Mouse (Mus musculus): ENCODE data around the gene Uvrag. TPM values are rescaled to one million over a fixed set of nuclear protein-coding genes. Genes with fewer than 3 reads are reported as not detected.
A peak's percentile ranks its signal among the peaks of the same experiment; 100 is the strongest.

Gene Uvrag
- polyA plus RNA-seq, 1 experiment from 2014 or later: 18.2 TPM

DNA sequence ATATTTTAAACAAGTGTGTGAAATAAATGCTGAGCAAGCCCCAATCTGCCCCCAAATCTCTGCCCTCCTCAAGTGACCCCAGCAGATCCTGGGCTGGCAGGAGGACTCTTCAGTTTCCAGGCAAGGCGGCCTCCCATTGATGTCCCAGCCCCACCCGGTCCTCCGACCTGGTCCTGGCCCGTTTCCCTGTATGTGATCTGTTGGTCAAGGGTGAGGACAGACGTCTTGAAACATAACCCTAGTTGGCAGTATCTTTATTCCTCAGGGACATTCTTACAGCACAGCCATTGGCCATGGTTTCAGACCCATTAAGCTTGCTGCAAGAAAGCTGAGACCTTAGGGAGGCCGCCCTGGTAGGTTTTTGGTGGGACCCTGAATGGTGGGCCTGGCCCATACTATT, 287.1 kb downstream of the Uvrag start:
- Histone ChIP-seq H3K4me1 (ENCODE audit: control insufficient read depth, insufficient read depth, low read length) (peaks cover 12% of the 10 kb centered on the region), H3K27me3 (replicated peaks; ENCODE audit: control insufficient read depth, insufficient read depth, low read length) (no peaks in the 10 kb centered on the region), H3K9me3 (ENCODE audit: control insufficient read depth, low read length) (no peaks in the 10 kb centered on the region), H3K4me2 (ENCODE audit: low read depth, low read length) (no peak overlapping the region), H3K36me3 (ENCODE audit: control insufficient read depth, insufficient read depth, low read length) (peaks cover 10% of the 10 kb centered on the region), H3K9ac (ENCODE audit: low read depth, low read length) (no peak overlapping the region), H3K4me3 (ENCODE audit: low read depth, low read length) (no peak overlapping the region), H3K27ac (replicated peaks; ENCODE audit: low read depth, low read length) (no peak overlapping the region)
- DNase-seq (ENCODE audit: low spot score) (no peak), ATAC-seq (ENCODE audit: low read depth) (no peak)
- 65% methylated on average over 6 of the region's 6 CpGs for WGBS

DNA sequence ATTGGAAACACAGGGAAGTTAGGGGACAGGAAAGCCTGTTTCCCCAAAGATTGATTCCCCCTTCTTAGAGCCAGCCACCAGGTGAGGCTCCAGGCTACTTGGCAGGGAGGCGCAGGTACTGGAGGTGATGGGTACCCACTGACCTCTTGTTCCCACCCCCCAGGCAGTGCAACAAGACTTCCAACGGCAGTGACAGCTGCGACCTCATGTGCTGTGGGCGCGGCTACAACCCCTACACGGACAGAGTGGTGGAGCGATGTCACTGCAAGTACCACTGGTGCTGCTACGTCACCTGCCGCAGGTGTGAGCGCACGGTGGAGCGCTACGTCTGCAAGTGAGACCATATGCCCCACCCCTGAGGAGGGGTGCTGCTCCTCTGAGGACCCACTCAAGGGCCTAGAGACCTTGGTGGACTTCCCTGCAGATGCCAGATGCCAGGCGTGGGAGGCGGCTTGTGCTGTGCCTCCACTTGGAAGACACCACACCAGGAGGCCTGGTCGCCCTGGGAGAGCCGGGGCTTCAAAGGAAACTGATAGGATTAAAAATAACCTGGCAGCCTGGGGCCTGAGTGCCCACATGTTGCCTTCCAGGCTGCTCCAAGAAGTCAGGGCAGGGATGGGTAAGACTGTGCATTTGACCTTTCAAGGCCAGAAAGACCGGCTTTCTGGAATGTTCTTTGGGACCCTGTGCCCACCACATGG, 287.8 kb downstream of the Uvrag start:
- no peaks in the 10 kb centered on the region for H3K9me3 ChIP-seq (ENCODE audit: control insufficient read depth, low read length)
- H3K27ac ChIP-seq (replicated peaks; ENCODE audit: low read depth, low read length): no peak overlapping the region
- no peak for DNase-seq (ENCODE audit: low spot score)
- H3K4me2 ChIP-seq (ENCODE audit: low read depth, low read length): no peak overlapping the region
- H3K4me3 ChIP-seq (ENCODE audit: low read depth, low read length): no peak overlapping the region
- H3K9ac ChIP-seq (ENCODE audit: low read depth, low read length): no peak overlapping the region
- 75% methylated on average over 18 of the region's 18 CpGs for WGBS
- H3K36me3 ChIP-seq (ENCODE audit: control insufficient read depth, insufficient read depth, low read length): peaks cover 10% of the 10 kb centered on the region
- H3K4me1 ChIP-seq (ENCODE audit: control insufficient read depth, insufficient read depth, low read length): peaks cover 12% of the 10 kb centered on the region
- H3K27me3 ChIP-seq (replicated peaks; ENCODE audit: control insufficient read depth, insufficient read depth, low read length): no peaks in the 10 kb centered on the region
- no peak for ATAC-seq (ENCODE audit: low read depth)

DNA sequence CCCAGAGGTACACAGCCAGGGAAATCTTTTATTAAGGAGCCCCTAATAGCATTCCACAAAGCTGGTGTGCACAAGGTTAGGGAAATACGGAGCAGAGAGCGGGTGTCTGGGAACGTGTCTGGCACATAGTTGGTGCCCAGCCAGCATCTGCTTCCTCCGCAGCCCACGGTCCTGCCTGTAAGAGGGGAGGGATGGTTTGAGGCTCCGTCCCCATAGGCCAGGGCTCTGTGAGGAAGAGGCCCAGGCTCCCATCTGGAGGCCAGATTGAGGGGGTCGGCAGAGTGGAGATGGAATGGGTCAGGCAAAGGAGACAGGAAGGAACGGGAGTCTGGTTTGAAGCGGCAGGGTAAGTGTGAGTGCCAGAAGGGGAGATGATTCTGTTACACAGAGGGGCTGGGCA, 289.7 kb downstream of the Uvrag start:
- ATAC-seq (ENCODE audit: low read depth) (peak; percentile 64), DNase-seq (ENCODE audit: low spot score) (peak; percentile 85)
- Histone ChIP-seq H3K27me3 (replicated peaks; ENCODE audit: control insufficient read depth, insufficient read depth, low read length) (no peaks in the 10 kb centered on the region), H3K9me3 (ENCODE audit: control insufficient read depth, low read length) (no peaks in the 10 kb centered on the region), H3K9ac (ENCODE audit: low read depth, low read length) (no peak overlapping the region), H3K4me3 (ENCODE audit: low read depth, low read length) (no peak overlapping the region), H3K4me1 (ENCODE audit: control insufficient read depth, insufficient read depth, low read length) (peaks cover 12% of the 10 kb centered on the region), H3K36me3 (ENCODE audit: control insufficient read depth, insufficient read depth, low read length) (peaks cover 10% of the 10 kb centered on the region), H3K4me2 (ENCODE audit: low read depth, low read length) (0 out of 2 replicates have a peak overlapping the region, but pooled peaks have one; percentile 2), H3K27ac (replicated peaks; ENCODE audit: low read depth, low read length) (peak overlapping the region; percentile 61)
- WGBS: 30% methylated on average over 9 of the region's 9 CpGs

DNA sequence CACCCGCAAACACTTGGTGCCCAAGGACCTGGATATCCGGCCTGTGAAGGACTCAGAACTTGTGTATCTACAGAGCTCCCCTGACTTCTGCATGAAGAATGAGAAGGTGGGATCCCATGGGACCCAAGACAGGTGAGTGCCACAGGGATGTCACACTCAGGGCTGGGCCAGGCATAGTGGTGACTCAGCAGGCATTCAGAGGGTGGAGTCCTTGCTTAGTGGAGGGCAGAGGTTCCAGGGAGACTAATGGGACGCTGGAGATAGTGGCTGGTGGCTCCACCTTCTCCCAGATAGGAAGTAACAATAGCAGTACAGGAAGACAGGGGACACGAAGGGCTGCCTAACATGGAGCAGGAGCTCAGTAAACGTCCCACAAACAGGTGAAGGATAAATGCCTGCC, 290.6 kb downstream of the Uvrag start:
- Histone ChIP-seq H3K9me3 (ENCODE audit: control insufficient read depth, low read length) (no peaks in the 10 kb centered on the region), H3K4me3 (ENCODE audit: low read depth, low read length) (no peak overlapping the region), H3K4me2 (ENCODE audit: low read depth, low read length) (no peak overlapping the region), H3K9ac (ENCODE audit: low read depth, low read length) (no peak overlapping the region), H3K36me3 (ENCODE audit: control insufficient read depth, insufficient read depth, low read length) (peaks cover 10% of the 10 kb centered on the region), H3K27ac (replicated peaks; ENCODE audit: low read depth, low read length) (no peak overlapping the region), H3K27me3 (replicated peaks; ENCODE audit: control insufficient read depth, insufficient read depth, low read length) (no peaks in the 10 kb centered on the region), H3K4me1 (ENCODE audit: control insufficient read depth, insufficient read depth, low read length) (peaks cover 12% of the 10 kb centered on the region)
- DNase-seq (ENCODE audit: low spot score) (no peak), ATAC-seq (ENCODE audit: low read depth) (no peak)
- 83% methylated on average over 5 of the region's 5 CpGs for WGBS

- Histone ChIP-seq H3K9me3 (ENCODE audit: control insufficient read depth, low read length) (no peaks in the 10 kb centered on the region), H3K27me3 (replicated peaks; ENCODE audit: control insufficient read depth, insufficient read depth, low read length) (no peaks in the 10 kb centered on the region), H3K27ac (replicated peaks; ENCODE audit: low read depth, low read length) (no peak overlapping the region), H3K36me3 (ENCODE audit: control insufficient read depth, insufficient read depth, low read length) (peaks cover 10% of the 10 kb centered on the region), H3K4me2 (ENCODE audit: low read depth, low read length) (no peak overlapping the region), H3K4me3 (ENCODE audit: low read depth, low read length) (no peak overlapping the region), H3K4me1 (ENCODE audit: control insufficient read depth, insufficient read depth, low read length) (peaks cover 12% of the 10 kb centered on the region), H3K9ac (ENCODE audit: low read depth, low read length) (no peak overlapping the region)
- WGBS: 82% methylated on average over 8 of the region's 8 CpGs
- no peak for DNase-seq (ENCODE audit: low spot score)
- no peak for ATAC-seq (ENCODE audit: low read depth)
Observed at GRCm38 (mm10) chr7:98848899-98849640, 291.9 kb downstream of the Uvrag start.

DNA sequence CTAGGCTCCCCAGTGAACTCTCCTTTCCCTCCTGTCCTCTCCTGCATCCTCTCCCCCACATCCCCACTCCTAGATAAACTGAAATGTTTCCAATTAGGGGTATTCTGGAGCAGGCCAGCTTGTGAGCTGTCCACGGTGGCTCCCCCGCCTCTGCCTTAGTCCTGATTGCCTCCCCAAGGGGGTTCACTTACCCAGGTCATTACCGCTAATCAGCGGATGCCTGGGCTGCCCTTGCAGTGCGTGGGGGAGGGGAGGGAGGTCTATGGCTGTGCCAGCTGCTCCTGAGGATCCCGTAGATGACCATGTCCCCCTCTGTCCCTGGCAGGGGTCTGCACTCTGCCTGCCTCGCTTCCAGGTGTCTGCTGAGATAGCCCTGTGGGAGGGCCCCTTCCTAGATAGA, 297.3 kb downstream of the Uvrag start:
- DNase-seq (ENCODE audit: low spot score) (peak; percentile 67), ATAC-seq (ENCODE audit: low read depth) (no peak)
- H3K36me3 ChIP-seq (ENCODE audit: control insufficient read depth, insufficient read depth, low read length): no peaks in the 10 kb centered on the region
- H3K4me2 ChIP-seq (ENCODE audit: low read depth, low read length): no peak overlapping the region
- H3K4me1 ChIP-seq (ENCODE audit: control insufficient read depth, insufficient read depth, low read length): peaks cover 28% of the 10 kb centered on the region
- WGBS: 13% methylated on average over 7 of the region's 7 CpGs
- no peaks in the 10 kb centered on the region for H3K9me3 ChIP-seq (ENCODE audit: control insufficient read depth, low read length)
- no peak overlapping the region for H3K9ac ChIP-seq (ENCODE audit: low read depth, low read length)
- no peak overlapping the region for H3K4me3 ChIP-seq (ENCODE audit: low read depth, low read length)
- peaks cover 20% of the 10 kb centered on the region for H3K27me3 ChIP-seq (replicated peaks; ENCODE audit: control insufficient read depth, insufficient read depth, low read length)
- no peak overlapping the region for H3K27ac ChIP-seq (replicated peaks; ENCODE audit: low read depth, low read length)

GRCm38 (mm10) chr7:98842997-98843396, 297.9 kb downstream of the Uvrag start:
- no peak overlapping the region for H3K4me3 ChIP-seq (ENCODE audit: low read depth, low read length)
- H3K27ac ChIP-seq (replicated peaks; ENCODE audit: low read depth, low read length): no peak overlapping the region
- peaks cover 28% of the 10 kb centered on the region for H3K4me1 ChIP-seq (ENCODE audit: control insufficient read depth, insufficient read depth, low read length)
- no peak for ATAC-seq (ENCODE audit: low read depth)
- H3K4me2 ChIP-seq (ENCODE audit: low read depth, low read length): no peak overlapping the region
- no peaks in the 10 kb centered on the region for H3K9me3 ChIP-seq (ENCODE audit: control insufficient read depth, low read length)
- H3K9ac ChIP-seq (ENCODE audit: low read depth, low read length): no peak overlapping the region
- H3K36me3 ChIP-seq (ENCODE audit: control insufficient read depth, insufficient read depth, low read length): no peaks in the 10 kb centered on the region
- 68% methylated on average over 3 of the region's 3 CpGs for WGBS
- no peak for DNase-seq (ENCODE audit: low spot score)
- peaks cover 20% of the 10 kb centered on the region for H3K27me3 ChIP-seq (replicated peaks; ENCODE audit: control insufficient read depth, insufficient read depth, low read length)

DNA sequence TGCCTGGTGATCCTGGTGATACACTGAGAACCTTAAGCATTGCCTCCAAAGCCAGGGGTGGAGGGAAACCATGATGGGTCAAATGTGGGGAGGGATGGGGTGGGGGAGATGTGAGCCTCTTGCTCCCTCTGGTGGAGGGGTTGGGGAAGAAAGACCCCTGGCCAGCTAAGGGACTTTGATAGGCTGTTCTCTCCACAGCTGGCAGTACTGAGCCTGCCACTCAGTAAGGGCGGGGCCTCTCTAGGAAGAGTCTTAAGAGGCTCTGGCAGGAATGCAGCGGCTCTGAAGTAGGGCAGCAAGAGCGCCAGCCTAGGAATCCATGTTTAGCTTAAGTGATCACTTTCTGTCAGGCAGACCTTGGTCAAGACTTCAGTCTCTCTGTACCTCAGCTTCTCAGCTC, 299.1 kb downstream of the Uvrag start:
- ATAC-seq (ENCODE audit: low read depth) (no peak), DNase-seq (ENCODE audit: low spot score) (no peak)
- peaks cover 28% of the 10 kb centered on the region for H3K4me1 ChIP-seq (ENCODE audit: control insufficient read depth, insufficient read depth, low read length)
- no peak overlapping the region for H3K27ac ChIP-seq (replicated peaks; ENCODE audit: low read depth, low read length)
- peaks cover 31% of the 10 kb centered on the region for H3K27me3 ChIP-seq (replicated peaks; ENCODE audit: control insufficient read depth, insufficient read depth, low read length)
- H3K9ac ChIP-seq (ENCODE audit: low read depth, low read length): no peak overlapping the region
- no peaks in the 10 kb centered on the region for H3K9me3 ChIP-seq (ENCODE audit: control insufficient read depth, low read length)
- H3K36me3 ChIP-seq (ENCODE audit: control insufficient read depth, insufficient read depth, low read length): no peaks in the 10 kb centered on the region
- H3K4me3 ChIP-seq (ENCODE audit: low read depth, low read length): no peak overlapping the region
- WGBS: 39% methylated on average over 3 of the region's 3 CpGs
- H3K4me2 ChIP-seq (ENCODE audit: low read depth, low read length): peak overlapping the region; percentile 3; the same call in 1 of the 2 replicates
